Mouse (Mus musculus) brain, embryonic 14.5 days (tissue): ENCODE results near the gene Gja4.

Source experiments
- CTCF ChIP-seq: fragments of 200-500 bp; IDR thresholded peaks from 2 replicates; pipeline ENCODE4 v1.5.1; 2012; ENCODE audit warnings: inconsistent platforms, mild to moderate bottlenecking, moderate library complexity, borderline replicate concordance; ENCODE audit not compliant: insufficient read depth, insufficient read length; ENCODE audit errors: extremely low read depth
- POLR2A ChIP-seq: fragments of 200-500 bp; IDR thresholded peaks from 2 replicates; pipeline ENCODE4 v1.6.1; 2012; ENCODE audit warnings: mild to moderate bottlenecking, inconsistent platforms, borderline replicate concordance; ENCODE audit not compliant: poor library complexity, insufficient read depth, insufficient read length, severe bottlenecking; ENCODE audit errors: extremely low read depth

DNA sequence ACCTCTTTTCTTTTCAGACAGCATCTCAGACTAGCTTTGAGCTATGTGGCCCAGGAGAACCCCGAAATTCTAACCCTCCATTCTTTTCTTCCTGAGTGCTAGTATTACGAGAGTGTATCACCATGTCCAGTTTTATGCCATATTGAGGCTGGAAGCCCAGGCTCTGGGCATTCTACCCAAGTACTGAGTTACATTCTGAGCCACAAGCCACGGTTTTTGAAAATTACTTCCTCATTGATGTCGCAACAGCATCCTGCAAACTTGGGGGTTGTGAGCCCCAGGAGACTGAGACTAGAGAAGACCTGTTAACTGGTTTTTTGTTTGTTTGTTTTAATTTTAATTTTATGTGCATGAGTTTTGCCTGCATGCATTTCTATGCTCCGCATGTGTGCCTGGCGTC is 13.9 kb upstream of the Gja4 start:
- TF ChIP-seq POLR2A (no peak), CTCF (no peak)
